Mouse (Mus musculus): Measurements from ENCODE around the gene 5031439G07Rik.

5031439G07Rik gene

GRCm38 (mm10) chr15:84994498-84994897 lies 6.1 kb upstream of the 5031439G07Rik start:
- DNase-seq, result no peak

GRCm38 (mm10) chr15:84989771-84990170 lies 1.4 kb upstream of the 5031439G07Rik start:
- no peak for DNase-seq

- no peak for DNase-seq
Measured at GRCm38 (mm10) chr15:84989098-84989497, 747 bp upstream of the 5031439G07Rik start.

DNA sequence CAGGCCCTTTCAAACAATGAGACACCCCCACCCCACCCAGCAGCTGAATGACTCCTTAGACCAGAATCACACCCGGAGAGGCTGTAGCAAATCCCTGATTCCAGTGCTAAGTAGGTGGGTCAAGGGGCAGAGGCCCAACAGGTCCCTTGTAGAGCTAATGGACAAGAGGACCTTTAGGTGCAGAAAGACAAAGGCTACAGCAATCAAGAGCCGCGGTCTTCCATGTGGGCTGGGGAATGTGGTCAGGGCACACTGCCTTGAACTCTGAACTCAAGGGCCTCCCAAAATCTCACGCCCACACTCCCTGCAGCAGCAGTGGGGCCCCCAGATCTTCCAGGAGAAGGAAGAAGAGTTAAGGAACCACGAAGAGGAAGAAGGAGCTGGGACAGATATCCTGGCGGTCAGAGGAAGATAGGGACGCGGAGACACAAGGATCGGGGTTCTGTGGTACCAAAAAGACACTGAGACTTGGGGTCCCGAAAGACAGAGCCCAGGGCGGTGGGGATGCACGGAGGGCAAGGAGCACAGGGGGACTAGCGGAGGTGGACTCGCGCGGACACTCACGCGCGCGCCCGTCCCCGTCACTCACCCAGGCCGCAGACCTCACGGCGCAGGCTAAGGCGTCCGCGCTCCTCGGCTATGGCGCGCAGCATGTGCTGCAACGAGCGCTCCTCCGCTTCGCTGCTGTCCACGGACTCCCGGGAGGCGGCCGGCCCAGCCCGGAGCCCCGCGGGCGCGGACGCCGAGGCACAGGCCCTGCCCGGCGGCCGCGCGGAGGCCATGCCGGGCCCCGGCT lies 1.1 kb downstream of the 5031439G07Rik start:
- peak; percentile 51 for DNase-seq

DNA sequence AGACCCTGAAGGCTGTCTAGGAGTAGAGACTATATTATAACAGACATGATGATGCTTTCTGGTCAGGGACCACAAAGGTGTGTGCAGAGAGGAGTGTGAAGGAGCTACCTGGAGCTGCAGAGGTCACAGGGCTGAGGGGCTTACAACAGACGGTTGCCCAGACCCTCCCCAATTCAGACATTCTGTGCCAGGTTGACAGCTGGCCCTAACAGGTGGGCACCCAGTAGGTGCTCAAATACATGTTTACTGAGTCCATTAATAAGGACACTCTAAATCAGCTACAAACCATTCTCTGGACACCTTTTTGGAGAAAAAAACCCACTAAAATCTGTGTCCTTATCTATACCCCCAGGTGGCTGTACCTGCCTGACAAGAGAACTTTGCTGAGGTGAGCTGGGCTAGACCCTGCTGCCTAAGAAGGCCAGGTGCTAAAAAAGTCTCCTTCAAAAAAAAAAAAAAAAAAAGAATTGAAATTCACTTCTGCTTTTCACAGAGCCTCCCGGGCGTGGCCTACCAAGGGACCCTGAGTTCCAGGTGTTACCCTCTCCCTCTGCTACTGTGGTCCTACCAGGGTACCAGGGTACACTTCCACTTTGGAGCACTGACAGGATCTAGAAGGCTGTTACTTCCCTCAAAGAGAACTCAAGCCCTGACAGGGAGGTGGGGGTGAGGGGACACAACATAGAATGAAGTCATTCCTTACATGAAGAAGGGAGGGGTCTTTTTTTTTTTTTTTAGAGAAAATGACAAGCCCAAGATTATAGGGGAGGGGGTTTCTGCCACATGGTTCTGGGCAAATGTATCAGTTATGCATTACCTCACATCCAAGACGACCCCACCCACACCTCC lies 2.0 kb downstream of the 5031439G07Rik start:
- DNase-seq, result no peak

DNA sequence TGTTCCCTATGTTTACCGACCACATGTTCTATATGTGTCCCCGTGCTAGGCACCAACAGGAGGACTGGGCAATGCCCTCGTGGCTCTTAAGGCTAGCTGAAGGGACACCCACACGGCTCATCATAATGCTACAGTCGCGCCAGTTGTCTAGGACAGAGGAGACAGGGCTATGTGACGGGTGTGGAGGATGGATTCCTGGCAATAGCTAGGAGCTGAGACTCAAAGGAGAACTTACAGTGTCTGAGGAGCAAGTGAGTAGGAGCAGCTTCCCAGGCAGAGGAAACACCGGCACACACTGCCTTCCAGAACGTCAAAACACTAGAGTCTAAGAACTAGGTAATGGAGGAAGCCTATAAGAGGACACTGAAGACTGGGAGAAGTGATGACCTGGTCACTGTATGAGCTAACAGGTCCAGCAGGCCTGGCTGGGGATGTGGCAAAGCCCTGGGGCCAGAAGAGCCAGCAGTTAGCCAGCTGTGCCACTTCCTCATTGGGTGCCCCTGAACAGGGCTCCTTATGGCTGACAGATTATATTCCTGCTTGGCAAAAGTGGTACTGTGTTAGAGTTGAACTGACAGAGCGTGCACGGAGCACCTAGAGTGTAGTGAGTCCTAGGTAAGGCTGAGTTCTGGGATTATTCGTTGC lies 2.7 kb downstream of the 5031439G07Rik start:
- DNase-seq, result no peak

GRCm38 (mm10) chr15:84983721-84984120 lies 4.6 kb downstream of the 5031439G07Rik start:
- no peak for DNase-seq

- no peak for DNase-seq
Measured at GRCm38 (mm10) chr15:84982888-84983287, 5.5 kb downstream of the 5031439G07Rik start.

DNA sequence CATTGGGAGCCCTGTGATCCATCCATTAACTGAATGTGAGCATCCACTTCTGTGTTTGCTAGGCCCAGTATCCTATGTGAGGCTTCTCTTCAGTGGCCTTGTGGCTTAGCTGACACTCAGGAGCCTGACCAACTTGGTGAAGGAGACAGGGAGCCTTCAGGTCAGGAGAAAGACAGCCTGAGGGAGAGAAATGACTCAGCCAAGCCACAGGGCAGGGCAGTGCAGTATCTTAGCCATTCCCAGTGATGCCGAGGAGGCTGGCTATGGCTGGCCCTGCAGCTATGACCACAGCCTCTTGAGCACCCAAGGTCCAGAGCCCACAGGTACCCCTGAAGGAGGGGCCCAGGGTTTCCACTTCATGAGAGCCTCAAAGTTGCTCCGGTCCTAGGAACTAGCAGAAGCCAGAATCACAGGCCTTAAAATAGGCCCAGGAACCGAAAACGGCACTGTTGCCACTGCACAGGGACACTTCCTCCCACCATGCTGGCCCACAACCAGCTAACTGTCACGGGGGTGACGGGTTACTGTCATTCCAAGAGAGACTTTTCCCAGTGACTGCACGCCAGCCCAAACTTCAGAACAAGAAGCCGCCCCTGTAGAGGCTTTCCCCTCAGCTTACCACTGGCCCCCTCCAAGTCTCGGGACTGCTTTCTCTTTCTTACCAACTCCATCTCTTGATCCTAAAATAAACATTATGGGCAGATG lies 6.6 kb downstream of the 5031439G07Rik start:
- peak; percentile 53 for DNase-seq

DNA sequence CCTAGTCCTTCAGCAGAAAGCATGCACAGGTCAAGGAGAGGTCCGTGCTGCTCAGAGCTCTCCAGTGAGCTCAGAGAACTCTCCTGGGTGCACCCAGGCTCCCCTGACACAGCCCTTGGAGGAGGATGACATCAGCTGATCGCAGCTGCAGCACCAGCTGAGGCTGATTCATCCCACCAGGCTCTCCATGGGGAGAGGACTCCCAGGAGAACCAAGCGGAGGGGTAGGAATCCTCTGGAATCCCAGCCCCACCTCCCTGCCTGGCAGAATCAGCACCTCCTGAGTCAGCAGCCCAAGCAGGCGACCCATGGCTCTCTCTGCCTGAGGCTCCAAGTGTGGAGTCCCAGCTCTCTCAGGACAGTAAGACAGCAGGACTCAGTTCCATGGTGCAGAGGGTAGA lies 12.6 kb downstream of the 5031439G07Rik start:
- DNase-seq, result no peak

DNA sequence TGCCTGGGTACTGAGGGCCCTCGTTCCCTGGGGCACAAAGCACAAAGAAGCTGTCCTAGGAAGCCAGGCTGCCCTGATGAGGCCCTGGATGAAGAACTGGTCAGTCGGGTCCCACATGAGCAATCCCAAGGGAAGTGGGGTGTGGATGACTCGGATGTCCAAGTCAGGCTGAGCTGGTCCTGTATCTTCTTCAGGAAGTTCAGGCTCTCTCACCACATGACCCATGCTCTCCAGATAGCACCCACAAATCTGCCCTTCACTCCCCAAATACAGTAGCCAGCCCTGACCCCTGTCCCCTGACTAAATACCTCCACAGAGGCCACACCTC lies 14.8 kb downstream of the 5031439G07Rik start:
- DNase-seq, result no peak

GRCm38 (mm10) chr15:84972860-84973543 lies 15.3 kb downstream of the 5031439G07Rik start:
- DNase-seq, result peak; percentile 14

DNA sequence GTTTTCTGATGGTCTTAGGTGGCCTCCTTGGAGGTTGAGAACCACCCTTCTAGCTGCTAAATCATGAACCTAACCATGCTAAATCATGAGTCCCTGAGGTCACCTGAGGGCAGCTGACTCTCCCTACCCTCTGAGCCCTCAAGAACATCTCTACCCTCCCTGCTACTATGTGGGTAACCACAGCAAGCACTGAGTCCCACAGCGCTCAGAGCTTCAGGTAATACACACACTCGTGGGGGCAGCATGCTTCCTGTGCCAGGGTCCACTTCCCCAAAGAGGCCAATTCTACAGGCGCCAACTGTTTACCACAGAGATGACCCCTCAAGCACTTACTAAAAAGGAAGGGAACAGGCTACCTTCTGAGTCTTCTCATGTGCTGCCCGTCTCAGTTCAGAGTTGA lies 19.8 kb downstream of the 5031439G07Rik start:
- DNase-seq, result no peak

DNA sequence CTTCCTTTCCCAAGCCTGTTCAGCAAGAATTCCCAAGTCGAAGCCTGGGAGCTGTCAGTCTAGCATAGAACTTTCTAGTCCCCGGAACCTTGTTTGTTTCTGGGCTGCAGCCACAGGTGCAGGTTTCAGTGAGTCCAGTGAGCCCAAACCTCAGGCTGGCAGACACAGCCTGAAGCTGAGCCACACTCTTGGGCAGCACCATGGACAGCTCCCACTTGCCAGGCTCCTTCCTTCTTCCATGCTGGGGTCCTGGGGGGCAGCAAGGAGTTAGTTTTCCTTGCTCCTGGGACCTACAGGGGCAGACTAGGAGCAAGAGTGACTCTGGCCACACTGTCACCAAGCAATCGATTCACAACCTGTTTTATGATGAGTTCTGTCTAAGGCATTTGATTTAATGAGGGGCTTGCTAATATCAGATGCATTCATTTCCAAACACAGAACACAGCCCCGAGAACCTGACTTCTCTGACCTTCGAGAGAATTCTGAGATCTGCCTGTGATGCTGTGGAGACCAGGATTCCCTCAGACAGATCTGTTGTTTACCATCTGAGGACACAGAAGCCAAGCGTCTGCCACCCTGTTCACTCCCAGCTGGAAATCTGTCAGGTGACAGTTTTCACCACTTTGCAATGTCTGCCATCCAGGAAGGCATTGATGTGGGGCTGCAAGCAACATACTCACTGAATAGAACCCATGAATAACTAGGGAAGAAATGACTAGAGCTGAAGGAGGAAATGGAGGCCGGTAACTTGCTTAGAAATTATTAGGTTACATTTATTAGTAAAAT lies 22.6 kb downstream of the 5031439G07Rik start:
- peak; percentile 67 for DNase-seq

GRCm38 (mm10) chr15:84964771-84965170 lies 23.6 kb downstream of the 5031439G07Rik start:
- DNase-seq, result no peak

DNA sequence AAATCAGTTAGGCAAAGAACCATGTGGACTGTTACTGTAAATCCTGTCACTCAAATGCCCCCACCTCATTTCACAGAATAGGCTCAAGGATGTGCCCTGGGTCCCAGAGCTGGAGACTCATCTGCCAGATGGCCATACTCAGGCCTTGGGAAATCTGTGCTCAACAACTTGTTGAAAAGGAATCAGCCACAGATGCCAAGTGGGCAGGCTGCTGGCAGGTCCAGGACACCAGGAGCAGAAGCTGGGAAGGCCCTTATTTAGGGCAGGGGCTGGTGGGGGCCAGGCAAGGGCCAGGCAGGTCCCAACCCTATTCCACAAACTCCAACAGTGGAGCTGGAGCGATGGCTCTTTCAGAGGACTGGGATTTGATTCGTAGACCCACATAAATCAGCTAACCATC lies 25.8 kb downstream of the 5031439G07Rik start:
- no peak for DNase-seq

DNA sequence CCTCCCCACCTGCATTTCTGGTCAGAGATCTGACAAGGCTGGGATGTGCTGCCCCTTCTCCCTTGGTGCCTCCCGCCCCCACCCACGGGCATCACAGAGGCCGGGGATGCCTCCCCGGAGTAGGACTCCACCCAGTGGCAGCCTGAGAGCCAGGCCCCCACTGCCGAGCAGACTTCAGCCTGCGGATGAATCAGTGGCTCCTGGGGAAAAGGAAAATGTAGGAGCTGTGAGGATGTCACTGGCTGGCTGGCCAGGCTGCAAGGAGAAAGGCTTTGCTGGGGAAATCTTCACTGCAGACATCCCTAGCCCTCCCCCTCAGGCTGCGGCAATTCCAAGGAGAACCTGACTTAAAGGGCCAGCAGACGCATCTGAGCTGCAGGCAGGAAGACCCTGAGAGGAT lies 27.7 kb downstream of the 5031439G07Rik start:
- DNase-seq, result no peak

- DNase-seq, result no peak
Measured at GRCm38 (mm10) chr15:84959891-84960290, 28.5 kb downstream of the 5031439G07Rik start.

- no peak for DNase-seq
Measured at GRCm38 (mm10) chr15:84958331-84958730, 30.0 kb downstream of the 5031439G07Rik start.

DNA sequence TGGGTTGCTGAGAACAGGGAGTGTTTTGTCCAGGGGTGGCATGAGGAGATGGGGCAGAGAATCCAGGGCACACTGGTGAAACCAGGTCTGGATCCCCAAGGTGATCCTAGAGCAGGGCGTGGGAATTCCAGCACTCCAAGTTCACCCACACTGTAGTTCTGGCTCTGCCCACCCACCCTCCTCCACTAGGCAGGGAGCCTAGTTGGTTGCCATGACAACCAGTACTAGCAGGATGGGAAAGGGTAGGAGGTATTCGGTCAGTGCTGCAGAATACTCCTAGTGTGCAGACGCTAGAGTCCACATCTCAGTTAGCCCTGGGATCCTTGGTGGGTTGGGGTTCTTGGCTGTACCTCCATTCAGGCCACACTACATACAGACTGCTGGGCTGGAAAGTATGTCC lies 30.5 kb downstream of the 5031439G07Rik start:
- no peak for DNase-seq

GRCm38 (mm10) chr15:84953259-84953658 lies 35.1 kb downstream of the 5031439G07Rik start:
- DNase-seq, result no peak

- no peak for DNase-seq
Measured at GRCm38 (mm10) chr15:84950053-84950452, 38.3 kb downstream of the 5031439G07Rik start.
